Mouse (Mus musculus): ENCODE results near the gene Lpp. TPM values are rescaled to one million over a fixed set of nuclear protein-coding genes. Genes with fewer than 3 reads are reported as not detected.
A peak's percentile ranks its signal among the peaks of the same experiment; 100 is the strongest.

The Lpp gene
- polyA plus RNA-seq, 1 experiment from 2014 or later: 14.4 TPM

DNA sequence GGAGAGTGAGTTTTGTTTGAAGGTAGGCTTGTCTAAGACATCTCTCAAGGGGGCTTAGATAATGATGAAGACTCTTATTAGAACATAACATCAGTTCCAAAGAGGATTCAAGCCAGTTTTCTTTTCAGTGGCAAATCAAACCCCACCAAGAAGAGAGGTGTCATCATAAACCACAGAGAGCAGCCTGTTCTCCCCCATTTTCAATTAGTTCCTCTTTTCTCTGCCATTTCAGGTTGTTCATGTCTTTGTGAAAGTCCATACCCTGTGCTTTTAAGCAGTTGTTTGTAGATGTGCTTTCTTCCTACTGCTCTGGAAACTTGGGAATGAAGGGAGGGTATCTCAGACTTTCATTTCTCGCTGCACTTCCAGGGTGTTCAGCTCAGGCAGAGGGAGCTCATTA is 571.0 kb downstream of the Lpp start:
- Histone ChIP-seq H3K4me2 (no peak overlapping the region), H3K4me3 (ENCODE audit: low read depth, low read length) (no peak overlapping the region), H3K27ac (ENCODE audit: low read depth, low read length) (no peak overlapping the region), H3K36me3 (ENCODE audit: control insufficient read depth, insufficient read depth, low read length) (no peaks in the 10 kb centered on the region), H3K9me3 (ENCODE audit: control insufficient read depth, low read length) (no peaks in the 10 kb centered on the region), H3K4me1 (ENCODE audit: control insufficient read depth, insufficient read depth, low read length) (no peaks in the 10 kb centered on the region), H3K27me3 (ENCODE audit: control insufficient read depth, insufficient read depth, low read length) (no peaks in the 10 kb centered on the region), H3K9ac (ENCODE audit: low read length) (no peak overlapping the region)
- no peak for DNase-seq (ENCODE audit: low spot score, missing footprints)
- 88% methylated on average over 1 of the region's 1 CpGs for WGBS
- ATAC-seq (ENCODE audit: low FRiP score): no peak

DNA sequence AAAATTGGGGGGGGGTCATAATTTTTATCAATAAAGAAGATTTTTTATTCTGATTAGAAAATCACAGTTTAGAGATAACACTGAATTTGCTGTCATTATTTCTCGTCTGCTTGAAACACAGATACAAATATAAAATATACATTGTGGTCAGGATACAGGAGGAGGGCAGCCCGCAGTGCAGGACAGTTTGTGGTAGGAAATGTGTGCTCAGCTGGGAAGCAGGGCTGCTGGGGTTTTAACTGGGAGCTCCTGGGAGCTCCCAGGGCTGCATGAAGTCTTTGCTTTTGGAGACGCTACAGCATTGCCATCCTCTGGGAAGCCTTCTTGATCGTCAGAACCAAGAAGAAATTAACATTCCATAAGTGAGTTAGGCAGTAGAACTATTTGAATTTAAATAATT is 571.8 kb downstream of the Lpp start:
- 77% methylated on average over 4 of the region's 4 CpGs for WGBS
- Histone ChIP-seq H3K36me3 (ENCODE audit: control insufficient read depth, insufficient read depth, low read length) (no peaks in the 10 kb centered on the region), H3K9me3 (ENCODE audit: control insufficient read depth, low read length) (no peaks in the 10 kb centered on the region), H3K27ac (ENCODE audit: low read depth, low read length) (no peak overlapping the region), H3K4me3 (ENCODE audit: low read depth, low read length) (no peak overlapping the region), H3K27me3 (ENCODE audit: control insufficient read depth, insufficient read depth, low read length) (no peaks in the 10 kb centered on the region), H3K4me2 (no peak overlapping the region), H3K9ac (ENCODE audit: low read length) (no peak overlapping the region), H3K4me1 (ENCODE audit: control insufficient read depth, insufficient read depth, low read length) (no peaks in the 10 kb centered on the region)
- ATAC-seq (ENCODE audit: low FRiP score): no peak
- DNase-seq (ENCODE audit: low spot score, missing footprints): no peak

DNA sequence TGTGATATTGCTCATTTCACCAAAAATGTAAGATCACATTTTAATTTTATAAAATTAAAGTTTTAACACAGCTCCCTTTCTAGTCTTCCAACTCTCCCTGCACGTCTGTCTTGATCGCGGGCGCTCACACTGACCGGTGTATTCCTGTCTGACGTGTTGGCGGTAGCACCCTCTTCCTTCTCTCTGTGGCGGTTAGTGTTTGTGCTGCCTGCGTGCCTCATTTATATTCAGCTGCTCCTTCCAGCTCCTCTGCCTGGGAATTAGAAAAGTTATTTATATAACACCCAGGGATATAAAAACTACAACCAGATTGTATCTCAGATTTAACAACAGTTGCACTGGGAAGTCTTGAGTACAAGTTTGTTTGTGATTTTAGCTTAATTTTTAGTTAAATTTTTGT is 573.2 kb downstream of the Lpp start:
- H3K9ac ChIP-seq (ENCODE audit: low read length): no peak overlapping the region
- H3K4me2 ChIP-seq: no peak overlapping the region
- DNase-seq (ENCODE audit: low spot score, missing footprints) (no peak), ATAC-seq (ENCODE audit: low FRiP score) (no peak)
- H3K9me3 ChIP-seq (ENCODE audit: control insufficient read depth, low read length): no peaks in the 10 kb centered on the region
- no peaks in the 10 kb centered on the region for H3K4me1 ChIP-seq (ENCODE audit: control insufficient read depth, insufficient read depth, low read length)
- no peaks in the 10 kb centered on the region for H3K27me3 ChIP-seq (ENCODE audit: control insufficient read depth, insufficient read depth, low read length)
- H3K36me3 ChIP-seq (ENCODE audit: control insufficient read depth, insufficient read depth, low read length): no peaks in the 10 kb centered on the region
- H3K27ac ChIP-seq (ENCODE audit: low read depth, low read length): no peak overlapping the region
- H3K4me3 ChIP-seq (ENCODE audit: low read depth, low read length): no peak overlapping the region
- WGBS: 94% methylated on average over 9 of the region's 9 CpGs

DNA sequence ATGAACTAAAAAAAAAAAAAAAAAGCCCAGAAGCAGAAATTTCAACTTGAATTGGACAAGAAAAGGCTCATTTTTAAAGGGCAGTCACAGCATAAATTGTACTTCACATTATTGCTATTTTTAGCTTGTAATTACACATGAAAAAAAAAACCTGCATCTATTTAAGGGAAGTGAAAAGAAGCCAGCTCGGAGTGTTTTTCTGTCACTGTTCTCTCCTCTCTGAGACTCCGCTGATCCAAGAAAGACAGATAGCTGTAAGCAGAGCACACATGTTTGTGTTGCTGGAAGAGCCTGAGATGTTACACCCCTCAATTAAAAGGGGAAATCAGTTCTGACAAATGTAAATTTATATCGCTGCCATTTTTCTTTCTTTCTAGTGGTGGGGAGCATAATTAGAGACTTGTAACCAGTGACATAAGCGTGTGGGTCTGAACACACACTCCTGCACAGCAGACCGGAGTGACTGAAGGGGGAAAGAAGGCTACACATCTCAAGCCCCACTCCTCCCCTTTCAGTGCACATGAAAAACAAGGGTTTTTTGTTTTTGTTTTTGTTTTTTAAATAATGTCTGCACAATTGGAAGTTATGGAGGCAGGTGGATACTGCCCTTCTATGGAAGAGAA is 579.8 kb downstream of the Lpp start:
- H3K4me2 ChIP-seq: no peak overlapping the region
- DNase-seq (ENCODE audit: low spot score, missing footprints) (no peak), ATAC-seq (ENCODE audit: low FRiP score) (no peak)
- 93% methylated on average over 5 of the region's 5 CpGs for WGBS
- H3K4me1 ChIP-seq (ENCODE audit: control insufficient read depth, insufficient read depth, low read length): no peaks in the 10 kb centered on the region
- H3K4me3 ChIP-seq (ENCODE audit: low read depth, low read length): no peak overlapping the region
- H3K9me3 ChIP-seq (ENCODE audit: control insufficient read depth, low read length): no peaks in the 10 kb centered on the region
- no peaks in the 10 kb centered on the region for H3K36me3 ChIP-seq (ENCODE audit: control insufficient read depth, insufficient read depth, low read length)
- H3K9ac ChIP-seq (ENCODE audit: low read length): no peak overlapping the region
- H3K27ac ChIP-seq (ENCODE audit: low read depth, low read length): no peak overlapping the region
- no peaks in the 10 kb centered on the region for H3K27me3 ChIP-seq (ENCODE audit: control insufficient read depth, insufficient read depth, low read length)

DNA sequence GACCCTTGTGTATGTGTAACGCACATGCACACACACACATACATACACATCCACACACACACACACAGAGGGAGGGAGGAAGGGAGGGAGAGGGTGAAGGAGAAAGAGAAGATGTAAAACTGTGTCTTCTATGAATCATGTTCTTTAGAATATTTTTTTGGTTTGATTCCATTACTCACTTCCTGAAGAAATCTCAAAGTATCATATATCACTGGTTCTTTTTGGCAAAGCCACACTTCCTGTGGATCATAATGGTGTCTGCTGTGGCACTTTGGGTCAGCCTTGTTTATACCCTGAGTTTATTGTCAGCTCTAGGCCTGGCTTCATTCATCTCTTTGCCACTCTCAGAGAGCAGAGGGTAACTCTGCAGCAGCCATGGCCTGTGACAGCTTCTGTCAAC is 584.5 kb downstream of the Lpp start:
- Histone ChIP-seq H3K4me3 (ENCODE audit: low read depth, low read length) (no peak overlapping the region), H3K9me3 (ENCODE audit: control insufficient read depth, low read length) (no peaks in the 10 kb centered on the region), H3K36me3 (ENCODE audit: control insufficient read depth, insufficient read depth, low read length) (no peaks in the 10 kb centered on the region), H3K27ac (ENCODE audit: low read depth, low read length) (no peak overlapping the region), H3K4me2 (no peak overlapping the region), H3K4me1 (ENCODE audit: control insufficient read depth, insufficient read depth, low read length) (no peaks in the 10 kb centered on the region), H3K9ac (ENCODE audit: low read length) (no peak overlapping the region), H3K27me3 (ENCODE audit: control insufficient read depth, insufficient read depth, low read length) (no peaks in the 10 kb centered on the region)
- no peak for ATAC-seq (ENCODE audit: low FRiP score)
- 85% methylated on average over 1 of the region's 1 CpGs for WGBS
- DNase-seq (ENCODE audit: low spot score, missing footprints): no peak

DNA sequence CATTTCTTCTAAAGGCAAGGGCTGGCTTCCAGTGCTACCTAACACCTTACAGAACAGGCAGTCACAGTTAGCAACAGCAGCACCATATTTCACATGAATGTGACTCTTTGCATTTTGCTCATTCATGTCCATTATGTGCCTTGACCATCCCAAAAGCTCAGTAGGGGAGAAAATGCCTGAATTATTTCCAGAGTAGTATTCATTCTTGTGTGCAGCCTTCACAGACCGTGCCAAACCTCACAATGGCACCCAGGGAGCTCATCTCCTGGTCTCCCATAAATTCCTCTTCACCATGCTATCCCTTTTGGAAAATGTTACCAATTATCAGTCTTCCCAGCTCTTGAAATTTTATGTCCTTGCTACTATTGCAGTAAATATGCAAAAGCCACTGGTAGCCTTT is 584.9 kb downstream of the Lpp start:
- no peak overlapping the region for H3K27ac ChIP-seq (ENCODE audit: low read depth, low read length)
- DNase-seq (ENCODE audit: low spot score, missing footprints) (no peak), ATAC-seq (ENCODE audit: low FRiP score) (no peak)
- no peak overlapping the region for H3K9ac ChIP-seq (ENCODE audit: low read length)
- no peaks in the 10 kb centered on the region for H3K27me3 ChIP-seq (ENCODE audit: control insufficient read depth, insufficient read depth, low read length)
- H3K9me3 ChIP-seq (ENCODE audit: control insufficient read depth, low read length): no peaks in the 10 kb centered on the region
- 67% methylated on average over 1 of the region's 1 CpGs for WGBS
- H3K4me3 ChIP-seq (ENCODE audit: low read depth, low read length): no peak overlapping the region
- no peaks in the 10 kb centered on the region for H3K4me1 ChIP-seq (ENCODE audit: control insufficient read depth, insufficient read depth, low read length)
- H3K36me3 ChIP-seq (ENCODE audit: control insufficient read depth, insufficient read depth, low read length): no peaks in the 10 kb centered on the region
- H3K4me2 ChIP-seq: no peak overlapping the region

DNA sequence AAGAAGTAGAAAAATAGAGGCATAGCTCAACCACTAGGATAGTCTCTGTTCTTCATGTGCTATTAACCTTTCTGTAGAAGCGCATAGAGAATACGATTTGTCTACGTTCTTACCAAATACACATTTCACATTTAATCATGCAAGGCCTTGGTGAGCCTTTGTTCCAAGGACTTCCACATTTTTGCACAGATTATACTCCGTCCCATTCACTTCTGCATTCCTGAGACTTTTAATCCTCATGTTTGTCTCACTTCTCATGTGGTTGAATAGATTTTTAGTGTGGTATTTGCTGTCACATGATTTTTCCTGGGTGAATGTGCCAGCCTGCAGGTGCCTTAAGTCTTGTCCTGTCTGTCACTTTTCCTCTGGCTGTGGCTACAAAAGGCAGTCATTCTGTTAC is 586.1 kb downstream of the Lpp start:
- Histone ChIP-seq H3K4me3 (ENCODE audit: low read depth, low read length) (no peak overlapping the region), H3K27ac (ENCODE audit: low read depth, low read length) (no peak overlapping the region), H3K9me3 (ENCODE audit: control insufficient read depth, low read length) (no peaks in the 10 kb centered on the region), H3K4me2 (no peak overlapping the region), H3K27me3 (ENCODE audit: control insufficient read depth, insufficient read depth, low read length) (no peaks in the 10 kb centered on the region), H3K4me1 (ENCODE audit: control insufficient read depth, insufficient read depth, low read length) (no peaks in the 10 kb centered on the region), H3K36me3 (ENCODE audit: control insufficient read depth, insufficient read depth, low read length) (no peaks in the 10 kb centered on the region), H3K9ac (ENCODE audit: low read length) (no peak overlapping the region)
- DNase-seq (ENCODE audit: low spot score, missing footprints) (no peak), ATAC-seq (ENCODE audit: low FRiP score) (no peak)
- WGBS: 67% methylated on average over 4 of the region's 4 CpGs

DNA sequence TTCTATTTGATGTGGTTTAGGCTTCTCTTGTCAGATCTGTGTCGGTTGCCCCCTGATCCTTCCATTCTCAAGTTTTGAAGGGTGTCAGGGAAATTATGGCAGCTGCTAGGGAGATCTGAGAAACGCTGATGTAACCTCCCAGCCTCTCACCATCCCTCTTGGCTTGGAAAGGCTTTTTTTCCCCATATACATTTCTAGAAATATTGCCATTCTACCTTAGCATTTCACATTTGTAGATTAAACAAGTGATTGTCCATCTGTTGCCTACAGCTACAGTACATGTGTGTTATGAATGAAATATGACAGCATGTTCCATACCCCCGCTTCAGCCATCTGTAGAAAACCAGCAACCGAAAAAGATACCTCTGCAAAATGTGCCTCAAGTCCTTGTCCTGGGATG is 589.5 kb downstream of the Lpp start:
- ATAC-seq (ENCODE audit: low FRiP score) (no peak), DNase-seq (ENCODE audit: low spot score, missing footprints) (no peak)
- Histone ChIP-seq H3K27ac (ENCODE audit: low read depth, low read length) (no peak overlapping the region), H3K4me1 (ENCODE audit: control insufficient read depth, insufficient read depth, low read length) (no peaks in the 10 kb centered on the region), H3K27me3 (ENCODE audit: control insufficient read depth, insufficient read depth, low read length) (no peaks in the 10 kb centered on the region), H3K36me3 (ENCODE audit: control insufficient read depth, insufficient read depth, low read length) (no peaks in the 10 kb centered on the region), H3K9me3 (ENCODE audit: control insufficient read depth, low read length) (no peaks in the 10 kb centered on the region), H3K9ac (ENCODE audit: low read length) (no peak overlapping the region), H3K4me2 (no peak overlapping the region), H3K4me3 (ENCODE audit: low read depth, low read length) (no peak overlapping the region)
- 86% methylated on average over 4 of the region's 4 CpGs for WGBS

DNA sequence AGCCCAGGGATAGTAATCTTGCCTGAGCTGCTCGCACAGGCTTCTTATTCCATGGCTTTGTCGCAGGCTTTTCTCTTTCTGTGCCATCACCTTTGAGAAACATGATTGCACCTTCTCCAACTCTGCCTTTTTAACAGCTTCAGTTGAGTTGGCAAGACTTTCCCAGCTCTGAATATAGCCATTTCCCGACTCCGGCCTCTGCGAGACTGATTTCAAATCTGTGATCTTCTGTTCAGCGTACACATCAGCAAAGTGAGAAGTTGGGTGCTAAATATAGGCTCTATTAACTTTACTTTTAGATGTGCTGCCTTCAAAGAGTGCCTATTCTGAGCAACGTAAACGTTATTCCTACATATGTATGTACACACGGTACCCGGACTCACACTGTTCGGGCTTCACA is 597.0 kb downstream of the Lpp start:
- no peak overlapping the region for H3K4me3 ChIP-seq (ENCODE audit: low read depth, low read length)
- ATAC-seq (ENCODE audit: low FRiP score): no peak
- DNase-seq (ENCODE audit: low spot score, missing footprints): peak; percentile 12
- H3K4me2 ChIP-seq: no peak overlapping the region
- H3K27ac ChIP-seq (ENCODE audit: low read depth, low read length): no peak overlapping the region
- WGBS: 93% methylated on average over 11 of the region's 11 CpGs
- no peaks in the 10 kb centered on the region for H3K27me3 ChIP-seq (ENCODE audit: control insufficient read depth, insufficient read depth, low read length)
- H3K36me3 ChIP-seq (ENCODE audit: control insufficient read depth, insufficient read depth, low read length): no peaks in the 10 kb centered on the region
- no peak overlapping the region for H3K9ac ChIP-seq (ENCODE audit: low read length)
- no peaks in the 10 kb centered on the region for H3K9me3 ChIP-seq (ENCODE audit: control insufficient read depth, low read length)
- H3K4me1 ChIP-seq (ENCODE audit: control insufficient read depth, insufficient read depth, low read length): no peaks in the 10 kb centered on the region

All from midbrain, embryonic 11.5 days (tissue).